Mouse (Mus musculus) CH12.LX (cell line): ENCODE measurements around the gene Akap10. TPM values are rescaled to one million over a fixed set of nuclear protein-coding genes. Genes with fewer than 3 reads are reported as not detected.

Source experiments
- DNase-seq: peaks from one replicate; pipeline ENCODE4 v3.0.0-alpha.2; 2013; ENCODE audit errors: extremely low read depth
- H3K27ac ChIP-seq: 2 replicates; pipeline ENCODE4 v1.5.1; 2012; ENCODE audit warnings: low read depth, mild to moderate bottlenecking, control low read depth, moderate library complexity; ENCODE audit not compliant: insufficient read depth
- H3K27me3 ChIP-seq: replicated peaks from 2 replicates; pipeline ENCODE3; 2012; ENCODE audit warnings: inconsistent platforms
- H3K36me3 ChIP-seq, 2 experiments: replicated peaks in 1 of 2; 2 replicates each; pipeline versions ENCODE3 to v1.6.1; 2012; ENCODE audit warnings: inconsistent platforms in 1 of 2, low read length in 1 of 2, mild to moderate bottlenecking in 1 of 2, mixed read lengths in 1 of 2, moderate library complexity in 1 of 2; ENCODE audit not compliant: control insufficient read depth in 1 of 2, insufficient read depth in 1 of 2
- H3K4me1 ChIP-seq, 2 experiments: 2 replicates each; pipeline ENCODE4 v1.6.1; 2012; ENCODE audit warnings: inconsistent platforms in 1 of 2, moderate library complexity in 1 of 2; ENCODE audit not compliant: insufficient read depth in 2 of 2, control insufficient read depth in 1 of 2
- H3K4me2 ChIP-seq: 2 replicates; pipeline ENCODE4 v1.6.1; 2012; ENCODE audit warnings: low read depth, mild to moderate bottlenecking, control low read depth; ENCODE audit not compliant: poor library complexity, insufficient read depth, severe bottlenecking
- H3K4me3 ChIP-seq, 3 experiments: fragments of 150-350 bp in 1 of 3; sonication (generic) in 1 of 3; replicated peaks in 1 of 3; 2 replicates each; pipeline versions ENCODE3 to v1.5.1; 2011 to 2012; ENCODE audit warnings: low read depth in 2 of 3, low read length in 2 of 3, mild to moderate bottlenecking in 2 of 3, moderate library complexity in 2 of 3, control low read depth in 1 of 3, improper control_type of control experiment in 1 of 3, inconsistent platforms in 1 of 3, mixed read lengths in 1 of 3; ENCODE audit not compliant: poor library complexity in 1 of 3
- H3K79me2 ChIP-seq: replicated peaks from 2 replicates; pipeline ENCODE4 v1.6.1; 2012; ENCODE audit warnings: mild to moderate bottlenecking, moderate library complexity; ENCODE audit not compliant: control insufficient read depth, poor library complexity, insufficient read depth, severe bottlenecking; ENCODE audit errors: extremely low read depth
- H3K9ac ChIP-seq: 2 replicates; pipeline ENCODE4 v1.6.1; 2012; ENCODE audit warnings: low read depth, mild to moderate bottlenecking, control low read depth, moderate library complexity; ENCODE audit not compliant: insufficient read depth
- H3K9me3 ChIP-seq: replicated peaks from 2 replicates; pipeline ENCODE3; 2012; ENCODE audit warnings: low read length, inconsistent platforms, mixed read lengths
- CHD1 ChIP-seq: IDR thresholded peaks from 2 replicates; pipeline ENCODE4 v1.6.1; 2012; ENCODE audit warnings: low read depth, low read length, improper control_type of control experiment, inconsistent platforms
- CHD2 ChIP-seq: IDR thresholded peaks from 2 replicates; pipeline ENCODE4 v1.6.1; 2011; ENCODE audit warnings: low read length, improper control_type of control experiment
- CTCF ChIP-seq, 2 experiments: IDR thresholded peaks in 1 of 2; conservative IDR thresholded peaks in 1 of 2; 2 replicates each; pipeline ENCODE4 v1.5.1; 2011 to 2012; ENCODE audit warnings: low read depth in 2 of 2, low read length in 2 of 2, improper control_type of control experiment in 1 of 2, inconsistent platforms in 1 of 2, mild to moderate bottlenecking in 1 of 2, moderate library complexity in 1 of 2
- E2F4 ChIP-seq: IDR thresholded peaks from 2 replicates; pipeline ENCODE4 v1.6.1; 2011; ENCODE audit warnings: low read depth, low read length, improper control_type of control experiment; ENCODE audit not compliant: insufficient replicate concordance
- ETS1 ChIP-seq: conservative IDR thresholded peaks from 2 replicates; pipeline ENCODE4 v1.6.1; 2012; ENCODE audit warnings: low read depth, mild to moderate bottlenecking, inconsistent platforms, low read length, improper control_type of control experiment, moderate library complexity
- GABPA ChIP-seq: IDR thresholded peaks from 2 replicates; pipeline ENCODE4 v1.6.1; 2012; ENCODE audit warnings: low read depth, low read length, improper control_type of control experiment, inconsistent platforms; ENCODE audit not compliant: insufficient replicate concordance
- HCFC1 ChIP-seq: IDR thresholded peaks from 2 replicates; pipeline ENCODE4 v1.6.1; 2012; ENCODE audit warnings: low read depth, mild to moderate bottlenecking, inconsistent platforms, low read length, improper control_type of control experiment
- IRF4 ChIP-seq: IDR thresholded peaks from 2 replicates; pipeline ENCODE4 v1.6.1; 2014; ENCODE audit warnings: low read depth, mild to moderate bottlenecking, inconsistent platforms, low read length, improper control_type of control experiment
- JUN ChIP-seq: IDR thresholded peaks from 2 replicates; pipeline ENCODE4 v1.6.1; 2011; ENCODE audit warnings: low read depth, mild to moderate bottlenecking, low read length, improper control_type of control experiment, moderate library complexity; ENCODE audit not compliant: insufficient read depth
- JUND ChIP-seq: conservative IDR thresholded peaks from 2 replicates; pipeline ENCODE4 v1.6.1; 2011; ENCODE audit warnings: low read depth, low read length, improper control_type of control experiment
- KAT2A ChIP-seq: IDR thresholded peaks from 2 replicates; pipeline ENCODE4 v1.6.1; 2012; ENCODE audit warnings: low read length, improper control_type of control experiment, inconsistent platforms; ENCODE audit not compliant: insufficient replicate concordance
- MAX ChIP-seq: IDR thresholded peaks from 2 replicates; pipeline ENCODE4 v1.6.1; 2011; ENCODE audit warnings: low read length, improper control_type of control experiment
- MYC ChIP-seq: IDR thresholded peaks from 2 replicates; pipeline ENCODE4 v1.6.1; 2011; ENCODE audit warnings: low read depth, mild to moderate bottlenecking, improper control_type of control experiment, low read length
- PAX5 ChIP-seq: IDR thresholded peaks from 2 replicates; pipeline ENCODE4 v1.6.1; 2012; ENCODE audit warnings: low read length, inconsistent platforms, mixed read lengths
- POLR2AphosphoS2 ChIP-seq: IDR thresholded peaks from 2 replicates; pipeline ENCODE4 v1.6.1; 2011; ENCODE audit warnings: low read depth, low read length, improper control_type of control experiment
- RAD21 ChIP-seq: IDR thresholded peaks from 2 replicates; pipeline ENCODE4 v1.6.1; 2011; ENCODE audit warnings: low read depth, mild to moderate bottlenecking, low read length, improper control_type of control experiment, moderate library complexity
- RCOR1 ChIP-seq: conservative IDR thresholded peaks from 2 replicates; pipeline ENCODE4 v1.6.1; 2012; ENCODE audit warnings: low read depth, mild to moderate bottlenecking, inconsistent platforms, low read length, improper control_type of control experiment
- SIN3A ChIP-seq: IDR thresholded peaks from 2 replicates; pipeline ENCODE4 v1.6.1; 2012; ENCODE audit warnings: low read length, improper control_type of control experiment, inconsistent platforms
- SMC3 ChIP-seq: IDR thresholded peaks from 2 replicates; pipeline ENCODE4 v1.6.1; 2011; ENCODE audit warnings: low read depth, low read length, improper control_type of control experiment
- TBP ChIP-seq: conservative IDR thresholded peaks from 2 replicates; pipeline ENCODE4 v1.6.1; 2011; ENCODE audit warnings: low read depth, low read length, improper control_type of control experiment
- USF1 ChIP-seq: IDR thresholded peaks from 2 replicates; pipeline ENCODE4 v1.6.1; 2014; ENCODE audit warnings: low read depth, mild to moderate bottlenecking, inconsistent platforms, low read length, improper control_type of control experiment
- USF2 ChIP-seq: conservative IDR thresholded peaks from 2 replicates; pipeline ENCODE4 v1.6.1; 2011; ENCODE audit warnings: low read depth, low read length, improper control_type of control experiment
- ZC3H11A ChIP-seq: IDR thresholded peaks from 2 replicates; pipeline ENCODE4 v1.6.1; 2012; ENCODE audit warnings: low read depth, mild to moderate bottlenecking, inconsistent platforms, low read length, improper control_type of control experiment
- ZKSCAN1 ChIP-seq: IDR thresholded peaks from 2 replicates; pipeline ENCODE4 v1.6.1; 2012; ENCODE audit warnings: low read depth, inconsistent platforms, low read length, improper control_type of control experiment, borderline replicate concordance
- ZMIZ1 ChIP-seq: IDR thresholded peaks from 2 replicates; pipeline ENCODE4 v1.6.1; 2012; ENCODE audit warnings: low read depth, mild to moderate bottlenecking, inconsistent platforms, low read length, improper control_type of control experiment
- ZNF384 ChIP-seq: IDR thresholded peaks from 2 replicates; pipeline ENCODE4 v1.6.1; 2012; ENCODE audit warnings: low read depth, low read length, improper control_type of control experiment, inconsistent platforms
- dilution Hi-C: fragments of 300-500 bp; cut with MboI; formaldehyde crosslinking; loops from 2 replicates; pipeline ENCODE4 v1.14.3; 2020; ENCODE audit warnings: low sequenced_read_pairs; ENCODE audit not compliant: extremely low pct_unique_long_range_greater_than_20kb, extremely low pct_ligation_motif_present
- in situ Hi-C: fragments of 300-500 bp; cut with MboI; formaldehyde crosslinking; loops from 3 replicates; pipeline ENCODE4 v1.14.3; 2019; ENCODE audit warnings: low sequenced_read_pairs, low pct_ligation_motif_present, low pct_unique_long_range_greater_than_20kb, mixed read lengths
- polyA plus RNA-seq: library from polyadenylated mRNA; unstranded; fragments of >175 nt; gene quantifications from 2 replicates; pipeline ENCODE4 v1.2.1, GENCODE M21; 2012; ENCODE audit warnings: low read depth; ENCODE audit not compliant: insufficient read length
- total RNA-seq, 2 experiments: library from RNA; depleted of rRNA; stranded (reverse); fragments of 300-350 nt in 1 of 2; fragments of >200 nt in 1 of 2; gene quantifications; 2 replicates each; pipeline ENCODE4 v1.2.3; 2012 to 2014

The Akap10 gene
- total and polyA plus RNA-seq, 3 experiments = 24.1 to 38.4 (median 25.3) TPM

GRCm38 (mm10) chr11:61882183-61882582 lies 47.9 kb downstream of the Akap10 start:
- Histone ChIP-seq H3K27ac (no peak overlapping the region), H3K9ac (no peak overlapping the region), H3K36me3 (peaks cover 59 to 94% of the 10 kb centered on the region in 2 experiments), H3K4me2 (no peak overlapping the region), H3K9me3 (no peaks in the 10 kb centered on the region), H3K27me3 (no peaks in the 10 kb centered on the region), H3K79me2 (no peaks in the 10 kb centered on the region), H3K4me3 (no peak overlapping the region), H3K4me1 (peaks cover 0 to 4% of the 10 kb centered on the region in 2 experiments; a peak in 1 of 4 replicates)
- TF ChIP-seq ZC3H11A (no peak), SMC3 (0 out of 2 replicates have a peak, but pooled peaks have one; percentile 15), RAD21 (peak; percentile 31), CTCF (conservative IDR thresholded peaks at IDR 0.05 in 1 of 2, IDR thresholded peaks at IDR 0.05 in 1 of 2; ENCODE audit: low read depth in 2 of 2, low read length in 2 of 2) (peak in 1 of 2 experiments; percentile 45; a peak in 2 of 4 replicates), HCFC1 (no peak)
- in situ Hi-C loops (no loop called here), dilution Hi-C loops (no loop called here)
- DNase-seq = peak; percentile 46

GRCm38 (mm10) chr11:61879921-61880320 lies 50.1 kb downstream of the Akap10 start:
- TF ChIP-seq ZNF384 = no peak
- no peak for TF ChIP-seq MYC
- TF ChIP-seq IRF4 = no peak
- TF ChIP-seq JUND = no peak
- TF ChIP-seq PAX5 = no peak
- TF ChIP-seq ZMIZ1 = no peak
- no peak for TF ChIP-seq POLR2AphosphoS2
- no peak for TF ChIP-seq ZKSCAN1
- no peak for TF ChIP-seq USF2
- no peak for TF ChIP-seq SIN3A
- TF ChIP-seq RAD21 = no peak
- Histone ChIP-seq H3K79me2 (no peaks in the 10 kb centered on the region), H3K27ac (no peak overlapping the region), H3K4me2 (no peak overlapping the region), H3K9me3 (no peaks in the 10 kb centered on the region), H3K9ac (no peak overlapping the region), H3K4me1 (peaks cover 0 to 4% of the 10 kb centered on the region in 2 experiments; a peak in 1 of 4 replicates), H3K4me3 (no peak overlapping the region), H3K36me3 (peaks cover 66 to 90% of the 10 kb centered on the region in 2 experiments), H3K27me3 (no peaks in the 10 kb centered on the region)
- in situ Hi-C loops (loop anchor here (5.0 kb wide), 1 partner anchor 47 kb away; no protein-coding TSS in a partner anchor), dilution Hi-C loops (no loop called here)
- no peak for DNase-seq

- Histone ChIP-seq H3K27ac (no peak overlapping the region), H3K36me3 (peaks cover 58 to 86% of the 10 kb centered on the region in 2 experiments), H3K27me3 (no peaks in the 10 kb centered on the region), H3K79me2 (no peaks in the 10 kb centered on the region), H3K9me3 (no peaks in the 10 kb centered on the region), H3K4me1 (no peaks in the 10 kb centered on the region), H3K4me2 (no peak overlapping the region), H3K9ac (no peak overlapping the region), H3K4me3 (no peak overlapping the region)
- in situ Hi-C loops (no loop called here), dilution Hi-C loops (no loop called here)
- no peak for DNase-seq
- no peak for TF ChIP-seq KAT2A
- no peak for TF ChIP-seq ZMIZ1
- TF ChIP-seq CHD1 = no peak
- TF ChIP-seq ZNF384 = no peak
- TF ChIP-seq RAD21 = no peak
- no peak for TF ChIP-seq PAX5
- TF ChIP-seq GABPA = no peak
- TF ChIP-seq E2F4 = no peak
- no peak for TF ChIP-seq HCFC1
- no peak for TF ChIP-seq MAX
- TF ChIP-seq USF1 = no peak
- TF ChIP-seq CHD2 = no peak
- no peak for TF ChIP-seq USF2
- TF ChIP-seq ETS1 = no peak
- no peak for TF ChIP-seq POLR2AphosphoS2
- TF ChIP-seq TBP = no peak
- no peak for TF ChIP-seq RCOR1
- TF ChIP-seq JUN = no peak
Observed at GRCm38 (mm10) chr11:61871881-61872280, 58.2 kb downstream of the Akap10 start.
